Mouse (Mus musculus): ENCODE results near the gene Arhgef18. TPM values are rescaled to one million over a fixed set of nuclear protein-coding genes. Genes with fewer than 3 reads are reported as not detected.

Arhgef18 gene
- polyA plus RNA-seq, 1 experiment from 2014 or later: 6.9 TPM

DNA sequence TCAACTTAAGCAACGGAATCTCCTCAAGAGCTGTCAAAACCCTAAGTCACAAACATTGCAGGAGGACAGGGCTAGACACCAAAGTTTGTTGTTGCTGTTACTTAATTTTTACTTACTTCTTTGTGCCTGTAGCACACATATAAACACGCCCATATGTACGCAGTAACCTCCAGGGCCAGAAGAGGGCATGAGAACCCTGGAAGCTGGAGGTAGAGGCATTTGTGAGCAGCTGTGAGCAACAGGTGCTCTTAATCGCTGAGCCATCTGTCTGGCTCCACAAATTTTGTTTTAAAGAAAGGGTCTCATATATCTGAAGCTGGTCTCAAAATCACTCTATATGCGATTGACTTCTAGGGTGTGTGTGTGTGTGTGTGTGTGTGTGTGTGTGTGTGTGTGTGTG is 71.5 kb downstream of the Arhgef18 start:
- Histone ChIP-seq H3K4me2 (ENCODE audit: low read depth, low read length) (no peak overlapping the region), H3K27me3 (ENCODE audit: control insufficient read depth, insufficient read depth, low read depth, low read length) (no peaks in the 10 kb centered on the region), H3K36me3 (ENCODE audit: control insufficient read depth, insufficient read depth, low read length) (no peaks in the 10 kb centered on the region), H3K9ac (ENCODE audit: low read length) (no peak overlapping the region), H3K27ac (ENCODE audit: low read length) (no peak overlapping the region), H3K9me3 (ENCODE audit: control insufficient read depth, low read length) (no peaks in the 10 kb centered on the region), H3K4me3 (ENCODE audit: low read length) (no peak overlapping the region), H3K4me1 (replicated peaks; ENCODE audit: control insufficient read depth, insufficient read depth, low read length) (peaks cover 2% of the 10 kb centered on the region; the same call in 1 of the 2 replicates)
- ATAC-seq (ENCODE audit: low read depth): no peak
- 51% methylated on average over 5 of the region's 5 CpGs for WGBS

DNA sequence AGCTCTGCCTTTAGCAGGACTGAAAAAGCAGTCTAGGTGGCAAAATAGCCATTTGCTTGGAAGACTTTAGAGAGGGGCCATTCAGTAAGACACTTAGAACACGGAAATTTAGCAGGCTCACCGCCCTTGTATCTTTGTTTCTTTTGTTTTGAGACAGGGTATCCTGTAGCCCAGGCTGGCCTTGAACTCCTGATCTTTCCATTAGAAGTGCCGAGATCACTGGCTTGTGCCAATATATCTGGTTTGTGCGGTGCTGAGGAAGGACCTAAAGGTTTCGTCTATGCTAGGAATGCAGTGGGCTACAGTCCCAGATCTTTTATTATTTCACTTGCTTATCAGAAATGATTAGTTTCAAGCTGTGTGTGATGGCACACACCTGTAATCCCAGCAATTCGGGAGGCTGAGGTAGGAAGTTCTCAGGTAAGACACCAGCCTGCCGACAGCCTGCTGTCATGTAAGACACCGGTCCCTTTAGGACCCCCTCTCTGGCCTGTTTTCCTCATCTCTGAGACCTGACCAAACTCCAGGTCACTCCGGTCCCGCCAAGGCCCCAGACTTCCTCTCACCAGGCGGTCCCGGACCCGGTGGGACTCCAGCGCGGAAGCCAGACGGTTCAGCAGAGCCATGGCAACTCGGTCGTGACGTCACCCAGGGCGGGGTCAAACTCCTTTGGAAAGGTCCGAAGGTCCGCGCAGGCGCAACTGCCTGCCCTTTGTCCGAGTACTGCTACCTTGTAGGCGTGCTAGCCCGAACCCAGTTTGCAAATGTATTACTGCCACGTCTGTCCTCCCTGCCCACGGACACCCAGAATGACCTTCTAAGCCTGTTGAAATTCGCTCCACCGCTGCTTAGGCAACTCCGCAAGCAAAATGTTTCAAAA is 74.4 kb downstream of the Arhgef18 start, which contains the start of gene Pex11g:
TSS of gene Pex11g (minus strand) at position 675 of the 880 bp plus-strand sequence.
- Histone ChIP-seq H3K27me3 (ENCODE audit: control insufficient read depth, insufficient read depth, low read depth, low read length) (no peaks in the 10 kb centered on the region), H3K27ac (ENCODE audit: low read length) (peak within 1 kb of the TSS; percentile 38), H3K9ac (ENCODE audit: low read length) (peak within 1 kb of the TSS; percentile 61), H3K36me3 (ENCODE audit: control insufficient read depth, insufficient read depth, low read length) (no peaks in the 10 kb centered on the region), H3K9me3 (ENCODE audit: control insufficient read depth, low read length) (no peaks in the 10 kb centered on the region), H3K4me3 (ENCODE audit: low read length) (peak within 1 kb of the TSS; percentile 52), H3K4me2 (ENCODE audit: low read depth, low read length) (peak within 1 kb of the TSS; percentile 49), H3K4me1 (replicated peaks; ENCODE audit: control insufficient read depth, insufficient read depth, low read length) (peaks cover 2% of the 10 kb centered on the region; the same call in 1 of the 2 replicates)
- 4% methylated on average over 32 of the region's 32 CpGs for WGBS
- peak; percentile 97 for ATAC-seq (ENCODE audit: low read depth)

DNA sequence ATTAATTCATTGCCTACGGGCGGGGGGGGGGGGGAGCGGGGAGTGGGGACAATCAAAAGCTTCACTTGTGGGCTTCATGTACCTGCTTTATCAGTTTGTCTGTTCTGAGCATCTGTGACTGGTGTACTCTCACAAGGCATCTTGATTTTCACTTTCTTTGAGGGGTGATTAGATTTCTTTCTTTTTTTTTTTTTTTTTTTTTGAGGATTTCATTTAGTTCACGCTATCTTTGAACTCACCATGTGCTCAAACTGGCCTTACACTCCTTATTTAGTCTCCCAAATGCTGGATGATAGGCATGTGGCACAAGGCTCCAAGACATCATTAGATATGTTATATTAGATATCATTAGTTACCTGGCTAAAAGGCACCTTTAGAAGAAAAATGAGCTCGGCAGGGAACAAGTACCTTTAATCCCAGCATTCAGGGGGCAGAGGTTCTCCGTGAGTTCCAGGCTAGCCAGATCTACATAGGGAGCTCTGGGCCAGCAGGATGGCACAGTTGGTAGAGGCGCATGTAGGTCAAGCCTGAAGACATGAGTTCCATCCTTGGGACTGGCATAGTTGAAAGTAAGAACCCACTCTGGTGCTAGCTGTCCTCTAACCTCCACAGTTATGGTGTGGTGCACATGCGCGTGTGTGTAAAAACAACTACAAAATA is 75.2 kb downstream of the Arhgef18 start:
- Histone ChIP-seq H3K4me3 (ENCODE audit: low read length) (peak overlapping the region; percentile 52), H3K36me3 (ENCODE audit: control insufficient read depth, insufficient read depth, low read length) (no peaks in the 10 kb centered on the region), H3K27ac (ENCODE audit: low read length) (peak overlapping the region; percentile 38), H3K4me1 (replicated peaks; ENCODE audit: control insufficient read depth, insufficient read depth, low read length) (peaks cover 2% of the 10 kb centered on the region; the same call in 1 of the 2 replicates), H3K9me3 (ENCODE audit: control insufficient read depth, low read length) (no peaks in the 10 kb centered on the region), H3K9ac (ENCODE audit: low read length) (peak overlapping the region; percentile 61), H3K27me3 (ENCODE audit: control insufficient read depth, insufficient read depth, low read depth, low read length) (no peaks in the 10 kb centered on the region), H3K4me2 (ENCODE audit: low read depth, low read length) (peak overlapping the region; percentile 49)
- no peak for ATAC-seq (ENCODE audit: low read depth)
- WGBS: 45% methylated on average over 9 of the region's 9 CpGs

DNA sequence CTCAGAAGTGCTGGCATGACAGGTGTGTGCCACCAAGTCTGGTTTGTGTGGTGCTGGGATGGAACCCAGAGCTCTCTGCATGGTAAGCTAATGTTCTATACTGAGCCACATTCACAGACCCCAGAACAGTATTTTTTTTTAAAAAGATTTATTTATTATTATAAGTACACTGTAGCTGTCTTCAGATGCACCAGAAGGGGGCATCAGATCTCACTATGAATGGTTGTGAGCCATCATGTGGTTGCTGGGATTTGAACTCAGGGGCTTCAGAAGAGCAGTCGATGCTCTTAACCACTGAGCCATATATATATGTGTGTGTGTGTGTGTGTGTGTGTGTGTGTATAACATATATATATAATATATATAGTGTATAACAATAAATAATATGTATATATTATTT is 76.0 kb downstream of the Arhgef18 start:
- Histone ChIP-seq H3K4me2 (ENCODE audit: low read depth, low read length) (no peak overlapping the region), H3K9ac (ENCODE audit: low read length) (no peak overlapping the region), H3K36me3 (ENCODE audit: control insufficient read depth, insufficient read depth, low read length) (no peaks in the 10 kb centered on the region), H3K27ac (ENCODE audit: low read length) (no peak overlapping the region), H3K4me1 (replicated peaks; ENCODE audit: control insufficient read depth, insufficient read depth, low read length) (peaks cover 2% of the 10 kb centered on the region; the same call in 1 of the 2 replicates), H3K27me3 (ENCODE audit: control insufficient read depth, insufficient read depth, low read depth, low read length) (no peaks in the 10 kb centered on the region), H3K9me3 (ENCODE audit: control insufficient read depth, low read length) (no peaks in the 10 kb centered on the region), H3K4me3 (ENCODE audit: low read length) (no peak overlapping the region)
- ATAC-seq (ENCODE audit: low read depth): no peak
- WGBS: 91% methylated on average over 1 of the region's 1 CpGs

DNA sequence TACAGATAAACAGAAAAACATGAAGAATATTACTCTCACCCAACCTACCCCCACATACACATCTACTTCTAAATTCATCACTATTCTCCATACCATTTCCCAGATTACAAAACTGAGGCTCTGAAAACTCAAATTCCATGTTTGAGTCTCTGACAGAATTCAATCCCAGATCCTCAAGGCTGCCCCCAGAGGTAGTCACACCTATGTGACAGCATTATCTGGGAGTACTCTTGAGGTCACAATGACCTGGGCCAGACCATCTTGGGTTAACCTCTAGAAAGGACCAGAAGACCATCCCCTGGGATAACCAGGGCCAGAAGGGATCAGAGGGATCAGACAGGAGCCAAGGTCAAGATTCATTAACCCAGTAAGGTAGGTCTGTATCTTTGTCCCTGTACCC is 77.8 kb downstream of the Arhgef18 start, which contains the start of gene Tex45:
TSS of gene Tex45 (plus strand) at position 301 of the 400 bp plus-strand sequence.
- Histone ChIP-seq H3K36me3 (ENCODE audit: control insufficient read depth, insufficient read depth, low read length) (no peaks in the 10 kb centered on the region), H3K4me3 (ENCODE audit: low read length) (no peak within 1 kb of the TSS), H3K9me3 (ENCODE audit: control insufficient read depth, low read length) (no peaks in the 10 kb centered on the region), H3K4me1 (replicated peaks; ENCODE audit: control insufficient read depth, insufficient read depth, low read length) (peaks cover 2% of the 10 kb centered on the region; the same call in 1 of the 2 replicates), H3K9ac (ENCODE audit: low read length) (no peak within 1 kb of the TSS), H3K4me2 (ENCODE audit: low read depth, low read length) (no peak within 1 kb of the TSS), H3K27ac (ENCODE audit: low read length) (no peak within 1 kb of the TSS), H3K27me3 (ENCODE audit: control insufficient read depth, insufficient read depth, low read depth, low read length) (no peaks in the 10 kb centered on the region)
- no peak for ATAC-seq (ENCODE audit: low read depth)

DNA sequence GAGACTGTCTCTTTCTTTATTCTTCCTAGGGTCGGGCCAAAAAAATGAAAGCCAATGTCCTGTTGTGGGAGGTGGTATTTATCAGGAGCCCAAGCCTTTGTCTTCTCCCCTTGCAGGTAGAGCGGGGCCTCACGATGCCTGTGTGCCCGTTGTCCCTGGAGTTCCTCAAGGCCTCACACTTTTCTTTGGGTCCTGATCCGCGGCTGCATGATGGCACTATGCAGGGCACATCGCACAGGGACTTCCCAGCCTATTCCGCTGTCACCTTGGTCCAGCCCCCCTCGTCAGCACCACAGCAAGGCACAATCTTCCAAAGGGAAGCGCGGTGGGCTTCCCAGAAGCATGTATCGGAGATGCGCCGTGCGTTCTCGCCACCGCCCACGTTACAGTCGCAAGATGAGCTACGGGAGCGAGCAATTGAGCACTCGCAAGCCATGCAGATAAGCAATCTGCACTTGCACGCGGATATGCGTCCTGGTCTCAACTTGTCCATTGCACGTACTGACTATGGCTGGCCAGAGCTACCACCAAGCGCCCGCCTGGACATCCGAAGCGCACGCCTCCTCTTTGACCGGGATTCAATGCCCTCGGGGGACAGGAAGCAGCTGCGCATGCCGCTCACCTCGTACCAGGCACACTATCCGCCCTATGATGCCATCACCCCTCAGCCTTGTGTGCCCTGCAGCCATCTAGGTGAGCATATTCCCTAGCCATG is 83.1 kb downstream of the Arhgef18 start:
- peak overlapping the region; percentile 28 for H3K4me3 ChIP-seq (ENCODE audit: low read length)
- no peaks in the 10 kb centered on the region for H3K4me1 ChIP-seq (replicated peaks; ENCODE audit: control insufficient read depth, insufficient read depth, low read length)
- 18% methylated on average over 37 of the region's 37 CpGs for WGBS
- H3K4me2 ChIP-seq (ENCODE audit: low read depth, low read length): peak overlapping the region; percentile 53
- no peak overlapping the region for H3K27ac ChIP-seq (ENCODE audit: low read length)
- ATAC-seq (ENCODE audit: low read depth): peak; percentile 36; the same call in 1 of the 2 replicates
- H3K36me3 ChIP-seq (ENCODE audit: control insufficient read depth, insufficient read depth, low read length): no peaks in the 10 kb centered on the region
- H3K9me3 ChIP-seq (ENCODE audit: control insufficient read depth, low read length): no peaks in the 10 kb centered on the region
- H3K9ac ChIP-seq (ENCODE audit: low read length): no peak overlapping the region
- no peaks in the 10 kb centered on the region; the same call in 1 of the 2 replicates for H3K27me3 ChIP-seq (ENCODE audit: control insufficient read depth, insufficient read depth, low read depth, low read length)

DNA sequence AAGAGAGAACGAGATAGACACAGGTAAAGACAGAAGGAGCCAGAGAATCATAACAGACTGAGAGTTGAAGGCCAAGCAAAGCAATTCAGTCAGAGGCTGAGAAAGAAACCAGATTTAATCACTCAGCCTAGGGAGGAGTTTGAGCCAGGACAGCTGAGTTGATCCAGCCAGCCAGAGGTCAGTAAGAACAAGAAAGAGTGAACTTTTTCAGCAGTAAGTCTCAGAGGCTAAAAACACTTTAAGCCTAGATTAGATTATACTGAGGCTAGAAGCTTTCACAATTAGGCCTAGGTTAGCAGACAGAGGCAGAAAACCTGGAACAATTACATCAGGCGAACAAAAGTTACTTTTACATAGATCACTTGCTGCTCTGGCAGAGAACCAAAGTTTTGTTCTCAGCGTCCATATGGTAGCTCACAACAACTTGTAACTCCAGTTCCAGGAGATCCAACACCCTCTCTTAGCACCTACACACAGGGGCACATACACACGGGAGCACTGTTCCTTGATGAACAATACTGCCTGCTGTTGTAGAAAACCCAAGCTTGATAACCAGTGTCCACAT is 87.5 kb downstream of the Arhgef18 start:
- ATAC-seq (ENCODE audit: low read depth): no peak
- Histone ChIP-seq H3K4me2 (ENCODE audit: low read depth, low read length) (no peak overlapping the region), H3K4me3 (ENCODE audit: low read length) (no peak overlapping the region), H3K27me3 (ENCODE audit: control insufficient read depth, insufficient read depth, low read depth, low read length) (no peaks in the 10 kb centered on the region; the same call in 1 of the 2 replicates), H3K36me3 (ENCODE audit: control insufficient read depth, insufficient read depth, low read length) (no peaks in the 10 kb centered on the region), H3K9ac (ENCODE audit: low read length) (no peak overlapping the region), H3K4me1 (replicated peaks; ENCODE audit: control insufficient read depth, insufficient read depth, low read length) (no peaks in the 10 kb centered on the region), H3K9me3 (ENCODE audit: control insufficient read depth, low read length) (no peaks in the 10 kb centered on the region), H3K27ac (ENCODE audit: low read length) (no peak overlapping the region)
- 60% methylated on average over 4 of the region's 4 CpGs for WGBS

DNA sequence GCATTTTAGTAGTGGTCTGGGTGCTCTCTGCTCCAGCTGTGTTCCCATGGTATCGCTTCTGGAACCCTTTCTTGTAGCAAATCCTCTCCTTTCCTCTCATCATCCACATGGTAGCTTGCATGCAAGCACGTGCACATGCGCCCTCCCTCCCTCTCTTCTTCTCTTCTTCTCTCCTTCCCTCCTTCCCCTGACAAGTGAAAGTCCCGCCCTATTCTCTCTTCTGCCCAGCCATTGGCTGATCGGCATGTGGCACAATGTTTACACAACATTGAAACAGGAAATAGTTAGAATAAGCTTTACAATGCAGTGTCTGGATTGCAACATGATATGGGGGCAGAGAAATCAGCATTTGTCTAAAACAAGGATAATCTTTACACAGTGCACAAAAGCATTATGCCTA is 88.8 kb downstream of the Arhgef18 start:
- Histone ChIP-seq H3K27me3 (ENCODE audit: control insufficient read depth, insufficient read depth, low read depth, low read length) (no peaks in the 10 kb centered on the region), H3K36me3 (ENCODE audit: control insufficient read depth, insufficient read depth, low read length) (no peaks in the 10 kb centered on the region), H3K4me1 (replicated peaks; ENCODE audit: control insufficient read depth, insufficient read depth, low read length) (no peaks in the 10 kb centered on the region), H3K4me2 (ENCODE audit: low read depth, low read length) (no peak overlapping the region), H3K9me3 (ENCODE audit: control insufficient read depth, low read length) (no peaks in the 10 kb centered on the region), H3K4me3 (ENCODE audit: low read length) (no peak overlapping the region), H3K27ac (ENCODE audit: low read length) (no peak overlapping the region), H3K9ac (ENCODE audit: low read length) (no peak overlapping the region)
- WGBS: 56% methylated on average over 5 of the region's 5 CpGs
- peak; percentile 39; the same call in 1 of the 2 replicates for ATAC-seq (ENCODE audit: low read depth)

Data from lung, embryonic 16.5 days (tissue).